Mouse (Mus musculus) bone marrow, adult 2 months (tissue): ENCODE data around the gene Ggt7.

Experiments
- CTCF ChIP-seq: fragments of 200-500 bp; IDR thresholded peaks from 2 replicates; pipeline ENCODE4 v1.5.1; 2011; ENCODE audit warnings: low read length, control low read depth; ENCODE audit not compliant: control insufficient read depth, insufficient read depth
- POLR2A ChIP-seq: fragments of 200-500 bp; IDR thresholded peaks from 2 replicates; pipeline ENCODE4 v1.6.1; 2011; ENCODE audit warnings: low read depth, mild to moderate bottlenecking, control low read depth, low read length, borderline replicate concordance; ENCODE audit not compliant: control insufficient read depth

- no peak for TF ChIP-seq CTCF
- TF ChIP-seq POLR2A: no peak
Observed at GRCm38 (mm10) chr2:155518531-155519270, 664 bp upstream of the Ggt7 start.
